Comparison of ENCODE assay signal across 9 mouse cellular contexts in genomic region chr19:45695496-45696280, GRCm38 (mm10). TPM values are rescaled to one million over a fixed set of nuclear protein-coding genes. Genes with fewer than 3 reads are reported as not detected.
DNase-seq lines count a peak whose midpoint lies in the region; ATAC-seq and TF ChIP-seq lines count a peak whose summit lies in the region.
"Had no signal": no experiment of that assay in that cellular context is flagged by ENCODE, and none has a peak within 500 bp of the region (broad histone marks: within the 10 kb centered on the region; RNA-seq: fewer than 3 reads in every experiment).

No protein-coding gene starts in this region.

- no peak overlapping the region for H3K4me3 ChIP-seq in forebrain, embryonic 11.5 days (ENCODE audit: low read depth, low read length)
- no peak overlapping the region for H3K4me3 ChIP-seq in forebrain, embryonic 15.5 days
- no peak overlapping the region for H3K4me3 ChIP-seq in lung, postnatal 0 days (ENCODE audit: low read depth, low read length)
- peak overlapping the region; percentile 9; the same call in 1 of the 2 replicates for H3K4me3 ChIP-seq in heart, embryonic 12.5 days
- no peak overlapping the region; the same call in 1 of the 2 replicates for H3K4me3 ChIP-seq in midbrain, embryonic 14.5 days (replicated peaks; ENCODE audit: low read depth, low read length)

- TF ChIP-seq EP300 in lung, postnatal 0 days (IDR thresholded peaks at IDR 0.05) = no peak

- no peak for DNase-seq in forebrain, embryonic 11.5 days (ENCODE audit: low spot score)
- no peak for DNase-seq in lung, postnatal 0 days (ENCODE audit: low spot score)
- no peak for DNase-seq in lung, postnatal 14 days
- peak; percentile 25 for DNase-seq in midbrain, embryonic 14.5 days
- DNase-seq in cerebellum, adult 18-20 months = no peak
- no peak for DNase-seq in urinary bladder, postnatal 10 days (ENCODE audit: low spot score)

- H3K9me3 ChIP-seq in forebrain, embryonic 11.5 days (ENCODE audit: control insufficient read depth, low read length) = no peaks in the 10 kb centered on the region
- H3K9me3 ChIP-seq in forebrain, embryonic 15.5 days = no peaks in the 10 kb centered on the region
- H3K9me3 ChIP-seq in lung, postnatal 0 days (ENCODE audit: low read length) = no peaks in the 10 kb centered on the region
- H3K9me3 ChIP-seq in heart, embryonic 12.5 days (replicated peaks) = 0 out of 2 replicates have a peak, but pooled peaks cover 8% of the 10 kb centered on the region
- H3K9me3 ChIP-seq in midbrain, embryonic 14.5 days (ENCODE audit: control insufficient read depth, low read length) = no peaks in the 10 kb centered on the region

- no peak for ATAC-seq in forebrain, embryonic 11.5 days (replicated peaks; ENCODE audit: low FRiP score)
- no peak for ATAC-seq in forebrain, embryonic 15.5 days (replicated peaks)
- 0 out of 2 replicates have a peak, but pooled peaks have one; percentile 9 for ATAC-seq in lung, postnatal 0 days
- ATAC-seq in heart, embryonic 12.5 days (ENCODE audit: insufficient number of reproducible peaks, low FRiP score) = no peak
- ATAC-seq in midbrain, embryonic 14.5 days (ENCODE audit: low FRiP score, low TSS enrichment) = no peak
- ATAC-seq: Patski had no signal

- 0 out of 2 replicates have a peak overlapping the region, but pooled peaks have one; percentile 11 for H3K4me2 ChIP-seq in forebrain, embryonic 11.5 days (ENCODE audit: low read depth, low read length, severe bottlenecking)
- no peak overlapping the region for H3K4me2 ChIP-seq in forebrain, embryonic 15.5 days (replicated peaks)
- H3K4me2 ChIP-seq in lung, postnatal 0 days (replicated peaks; ENCODE audit: low read depth, low read length) = 0 out of 2 replicates have a peak overlapping the region, but pooled peaks have one; percentile 14
- peak overlapping the region; percentile 52 for H3K4me2 ChIP-seq in heart, embryonic 12.5 days
- peak overlapping the region; percentile 17 for H3K4me2 ChIP-seq in midbrain, embryonic 14.5 days (ENCODE audit: low read length)

- no peak overlapping the region for H3K27ac ChIP-seq in forebrain, embryonic 11.5 days (ENCODE audit: low read depth, low read length)
- H3K27ac ChIP-seq in forebrain, embryonic 15.5 days (replicated peaks) = no peak overlapping the region
- H3K27ac ChIP-seq in lung, postnatal 0 days (ENCODE audit: low read length) = no peak overlapping the region
- H3K27ac ChIP-seq in heart, embryonic 12.5 days (ENCODE audit: poor library complexity, severe bottlenecking) = peak overlapping the region; percentile 36
- no peak overlapping the region for H3K27ac ChIP-seq in midbrain, embryonic 14.5 days (replicated peaks; ENCODE audit: low read depth, low read length)

- WGBS in forebrain, embryonic 11.5 days = 28% methylated on average over 25 of the region's 25 CpGs
- 27% methylated on average over 25 of the region's 25 CpGs for WGBS in forebrain, embryonic 15.5 days
- 32% methylated on average over 25 of the region's 25 CpGs for WGBS in lung, postnatal 0 days
- WGBS in heart, embryonic 12.5 days = 39% methylated on average over 25 of the region's 25 CpGs
- WGBS in midbrain, embryonic 14.5 days = 13% methylated on average over 25 of the region's 25 CpGs

- no peak overlapping the region; the same call in 1 of the 2 replicates for H3K9ac ChIP-seq in forebrain, embryonic 11.5 days (ENCODE audit: low read length)
- no peak overlapping the region for H3K9ac ChIP-seq in forebrain, embryonic 15.5 days (replicated peaks)
- no peak overlapping the region for H3K9ac ChIP-seq in lung, postnatal 0 days (replicated peaks; ENCODE audit: low read depth)
- H3K9ac ChIP-seq in heart, embryonic 12.5 days = 0 out of 2 replicates have a peak overlapping the region, but pooled peaks have one; percentile 22
- no peak overlapping the region for H3K9ac ChIP-seq in midbrain, embryonic 14.5 days (replicated peaks; ENCODE audit: low read length)

- no peaks in the 10 kb centered on the region for H3K36me3 ChIP-seq in forebrain, embryonic 11.5 days (ENCODE audit: control insufficient read depth, insufficient read depth, low read length)
- no peaks in the 10 kb centered on the region for H3K36me3 ChIP-seq in forebrain, embryonic 15.5 days
- no peaks in the 10 kb centered on the region for H3K36me3 ChIP-seq in lung, postnatal 0 days (ENCODE audit: insufficient read depth, low read length)
- no peaks in the 10 kb centered on the region for H3K36me3 ChIP-seq in heart, embryonic 12.5 days
- H3K36me3 ChIP-seq in midbrain, embryonic 14.5 days (ENCODE audit: control insufficient read depth, insufficient read depth, low read length) = no peaks in the 10 kb centered on the region

- no peak for TF ChIP-seq CTCF in lung, postnatal 0 days (IDR thresholded peaks at IDR 0.05)

- H3K27me3 ChIP-seq in forebrain, embryonic 11.5 days (ENCODE audit: control insufficient read depth, insufficient read depth, low read length) = peaks cover 2% of the 10 kb centered on the region; the same call in 1 of the 2 replicates
- 0 out of 2 replicates have a peak, but pooled peaks cover 4% of the 10 kb centered on the region for H3K27me3 ChIP-seq in forebrain, embryonic 15.5 days
- 0 out of 2 replicates have a peak, but pooled peaks cover 3% of the 10 kb centered on the region for H3K27me3 ChIP-seq in lung, postnatal 0 days (replicated peaks; ENCODE audit: insufficient read depth, low read length)
- no peaks in the 10 kb centered on the region for H3K27me3 ChIP-seq in heart, embryonic 12.5 days (replicated peaks)
- H3K27me3 ChIP-seq in midbrain, embryonic 14.5 days (ENCODE audit: control insufficient read depth, insufficient read depth, low read length) = peaks cover 15% of the 10 kb centered on the region
- H3K27me3 ChIP-seq: Patski had no signal

- peaks cover 3% of the 10 kb centered on the region for H3K4me1 ChIP-seq in forebrain, embryonic 11.5 days (replicated peaks; ENCODE audit: control insufficient read depth, insufficient read depth, low read length)
- H3K4me1 ChIP-seq in forebrain, embryonic 15.5 days = no peaks in the 10 kb centered on the region
- no peaks in the 10 kb centered on the region for H3K4me1 ChIP-seq in lung, postnatal 0 days (ENCODE audit: insufficient read depth, low read depth, low read length)
- H3K4me1 ChIP-seq in heart, embryonic 12.5 days (replicated peaks) = peaks cover 16% of the 10 kb centered on the region
- H3K4me1 ChIP-seq in midbrain, embryonic 14.5 days (ENCODE audit: control insufficient read depth, insufficient read depth, low read length) = no peaks in the 10 kb centered on the region; the same call in 1 of the 2 replicates

RNA-seq across cellular contexts. Expression of gene Fbxw4, which starts 35.6 kb away (rescaled TPM):
- polyA plus RNA-seq in forebrain, embryonic 11.5 days (2014; fragmentation: Nextera tagmentation; extraction: Ambion mirVana) = 5.0 and 7.3 TPM in 2 replicates
- 5.0 and 5.4 TPM in 2 replicates for polyA plus RNA-seq in forebrain, embryonic 15.5 days (2015; fragmentation: Nextera tagmentation; extraction: Ambion mirVana)
- 2.9 and 4.6 TPM in 2 replicates for polyA plus RNA-seq in lung, postnatal 0 days (2015; fragmentation: Nextera tagmentation; extraction: Ambion mirVana)
- 4.3 and 4.8 TPM in 2 replicates for polyA plus RNA-seq in heart, embryonic 12.5 days (2016; fragmentation: Nextera tagmentation; extraction: Ambion mirVana)
- polyA plus RNA-seq in midbrain, embryonic 14.5 days (2014; fragmentation: Nextera tagmentation; extraction: Ambion mirVana) = 5.6 and 8.1 TPM in 2 replicates

RNA-seq across cellular contexts. Expression of gene Fgf8, which starts 47.0 kb away (rescaled TPM):
- 18.3 and 22.2 TPM in 2 replicates for polyA plus RNA-seq in forebrain, embryonic 11.5 days (2014; fragmentation: Nextera tagmentation; extraction: Ambion mirVana)
- polyA plus RNA-seq in forebrain, embryonic 15.5 days (2015; fragmentation: Nextera tagmentation; extraction: Ambion mirVana) = 0.23 and 0.90 TPM in 2 replicates
- polyA plus RNA-seq in lung, postnatal 0 days (2015; fragmentation: Nextera tagmentation; extraction: Ambion mirVana) = not detected in 2 replicates
- not detected in 2 replicates for polyA plus RNA-seq in heart, embryonic 12.5 days (2016; fragmentation: Nextera tagmentation; extraction: Ambion mirVana)
- polyA plus RNA-seq in midbrain, embryonic 14.5 days (2014; fragmentation: Nextera tagmentation; extraction: Ambion mirVana) = 0.18 and 0.54 TPM in 2 replicates

RNA-seq across cellular contexts. Expression of gene Npm3, which starts 53.7 kb away (rescaled TPM):
- 13.1 and 18.2 TPM in 2 replicates for polyA plus RNA-seq in forebrain, embryonic 11.5 days (2014; fragmentation: Nextera tagmentation; extraction: Ambion mirVana)
- 9.5 and 9.7 TPM in 2 replicates for polyA plus RNA-seq in forebrain, embryonic 15.5 days (2015; fragmentation: Nextera tagmentation; extraction: Ambion mirVana)
- polyA plus RNA-seq in lung, postnatal 0 days (2015; fragmentation: Nextera tagmentation; extraction: Ambion mirVana) = 7.7 and 8.1 TPM in 2 replicates
- polyA plus RNA-seq in heart, embryonic 12.5 days (2016; fragmentation: Nextera tagmentation; extraction: Ambion mirVana) = 9.5 and 11.2 TPM in 2 replicates
- 7.6 and 26.4 TPM in 2 replicates for polyA plus RNA-seq in midbrain, embryonic 14.5 days (2014; fragmentation: Nextera tagmentation; extraction: Ambion mirVana)

Comparison
In these comparisons a context has a peak if more than half of its experiments do, and no peak if none do; other contexts are left out.
1. RNA of gene Fgf8, which starts 47.0 kb away (polyA plus RNA-seq): 18.3 to 22.2 TPM in forebrain, embryonic 11.5 days; 0.23 to 0.90 TPM in forebrain, embryonic 15.5 days, 0.18 to 0.54 TPM in midbrain, embryonic 14.5 days, not detected in lung, postnatal 0 days and not detected in heart, embryonic 12.5 days; every median in the first group is over 10 times any median in the second.